Mouse (Mus musculus) heart, embryonic 16.5 days (tissue): ENCODE measurements around the gene Dpysl5. TPM values are rescaled to one million over a fixed set of nuclear protein-coding genes. Genes with fewer than 3 reads are reported as not detected.
A peak's percentile ranks its signal among the peaks of the same experiment; 100 is the strongest.

ENCODE experiments used
- ATAC-seq: fragments of 200-750 bp; cut with Nextera tagmentation; replicated peaks from 2 replicates; pipeline ENCODE4 v1.8.0; 2017; ENCODE audit warnings: moderate number of reproducible peaks; ENCODE audit not compliant: insufficient read depth, low FRiP score; ENCODE audit errors: extremely low read depth
- H3K27ac ChIP-seq: fragments of 300-500 bp; sonication (generic); 2 replicates; pipeline ENCODE4 v1.5.1; 2014; ENCODE audit warnings: mild to moderate bottlenecking, low read length, control low read depth, moderate library complexity
- H3K27me3 ChIP-seq: fragments of 300-500 bp; sonication (generic); 2 replicates; pipeline ENCODE4 v1.6.1; 2014; ENCODE audit warnings: low read length, mixed read lengths; ENCODE audit not compliant: control insufficient read depth, insufficient read depth
- H3K36me3 ChIP-seq: fragments of 300-500 bp; sonication (generic); 2 replicates; pipeline ENCODE4 v1.6.1; 2014; ENCODE audit not compliant: control insufficient read depth, insufficient read depth
- H3K4me1 ChIP-seq: fragments of 300-500 bp; sonication (generic); 2 replicates; pipeline ENCODE4 v1.6.1; 2014; ENCODE audit warnings: low read length, mixed read lengths; ENCODE audit not compliant: control insufficient read depth, insufficient read depth
- H3K4me2 ChIP-seq: fragments of 300-500 bp; sonication (generic); 2 replicates; pipeline ENCODE4 v1.6.1; 2014; ENCODE audit warnings: low read depth, mild to moderate bottlenecking, control low read depth, low read length
- H3K4me3 ChIP-seq: fragments of 300-500 bp; sonication (generic); 2 replicates; pipeline ENCODE4 v1.5.1; 2014; ENCODE audit warnings: mild to moderate bottlenecking, control low read depth, low read length
- H3K9ac ChIP-seq: fragments of 300-500 bp; sonication (generic); 2 replicates; pipeline ENCODE4 v1.6.1; 2014; ENCODE audit warnings: low read length, control low read depth
- H3K9me3 ChIP-seq: fragments of 300-500 bp; sonication (generic); replicated peaks from 2 replicates; pipeline ENCODE4 v1.6.1; 2016; ENCODE audit warnings: low read length; ENCODE audit not compliant: control insufficient read depth
- WGBS: fragments of 180-500 bp; shearing (Covaris S2); extraction: QIAGEN DNeasy Blood & Tissue Kit; methylation state at CpG from one replicate; pipeline ENCODE4 v1.1.7; 2014; 5-methylcytosine and 5-hydroxymethylcytosine counted together
- polyA plus RNA-seq: library from polyadenylated mRNA; unstranded; fragments of >200 nt; fragmentation: Nextera tagmentation; extraction: Ambion mirVana; gene quantifications from 2 replicates; pipeline ENCODE4 v1.2.1, GENCODE M21; 2015

Gene Dpysl5
- polyA plus RNA-seq, 1 experiment from 2014 or later: 2.2 TPM

GRCm38 (mm10) chr5:30822689-30823088, 111.3 kb downstream of the Dpysl5 start:
- Histone ChIP-seq H3K9me3 (peaks cover 3% of the 10 kb centered on the region; the same call in 1 of the 2 replicates), H3K4me2 (no peak overlapping the region), H3K4me3 (no peak overlapping the region), H3K27me3 (no peaks in the 10 kb centered on the region), H3K9ac (no peak overlapping the region), H3K4me1 (peaks cover 4% of the 10 kb centered on the region), H3K27ac (no peak overlapping the region), H3K36me3 (no peaks in the 10 kb centered on the region)
- 73% methylated on average over 5 of the region's 5 CpGs for WGBS
- ATAC-seq: no peak

GRCm38 (mm10) chr5:30823091-30823490, 111.7 kb downstream of the Dpysl5 start:
- H3K9ac ChIP-seq: no peak overlapping the region
- no peaks in the 10 kb centered on the region for H3K36me3 ChIP-seq
- H3K27me3 ChIP-seq: no peaks in the 10 kb centered on the region
- peaks cover 4% of the 10 kb centered on the region for H3K4me1 ChIP-seq
- peaks cover 3% of the 10 kb centered on the region; the same call in 1 of the 2 replicates for H3K9me3 ChIP-seq
- no peak for ATAC-seq
- 72% methylated on average over 3 of the region's 3 CpGs for WGBS
- H3K27ac ChIP-seq: no peak overlapping the region
- H3K4me2 ChIP-seq: no peak overlapping the region
- no peak overlapping the region for H3K4me3 ChIP-seq

GRCm38 (mm10) chr5:30824124-30824988, 113.0 kb downstream of the Dpysl5 start:
- peaks cover 4% of the 10 kb centered on the region for H3K4me1 ChIP-seq
- no peak overlapping the region for H3K4me3 ChIP-seq
- H3K27ac ChIP-seq: no peak overlapping the region
- no peak overlapping the region for H3K4me2 ChIP-seq
- no peaks in the 10 kb centered on the region for H3K27me3 ChIP-seq
- no peaks in the 10 kb centered on the region for H3K36me3 ChIP-seq
- no peak for ATAC-seq
- no peak overlapping the region for H3K9ac ChIP-seq
- peaks cover 3% of the 10 kb centered on the region; the same call in 1 of the 2 replicates for H3K9me3 ChIP-seq
- 91% methylated on average over 11 of the region's 11 CpGs for WGBS

- Histone ChIP-seq H3K36me3 (no peaks in the 10 kb centered on the region), H3K4me1 (peaks cover 4% of the 10 kb centered on the region), H3K9me3 (peaks cover 3% of the 10 kb centered on the region; the same call in 1 of the 2 replicates), H3K9ac (no peak overlapping the region), H3K4me2 (no peak overlapping the region), H3K27ac (no peak overlapping the region), H3K4me3 (no peak overlapping the region), H3K27me3 (no peaks in the 10 kb centered on the region)
- ATAC-seq: 0 out of 2 replicates have a peak, but pooled peaks have one; percentile 28
- 52% methylated on average over 10 of the region's 10 CpGs for WGBS
Observed at GRCm38 (mm10) chr5:30825166-30825565, 113.8 kb downstream of the Dpysl5 start.

GRCm38 (mm10) chr5:30825821-30826220, 114.5 kb downstream of the Dpysl5 start:
- H3K36me3 ChIP-seq: no peaks in the 10 kb centered on the region
- no peak overlapping the region for H3K27ac ChIP-seq
- whole genome bisulfite sequencing: 67% methylated on average over 6 of the region's 6 CpGs
- peaks cover 3% of the 10 kb centered on the region; the same call in 1 of the 2 replicates for H3K9me3 ChIP-seq
- no peak overlapping the region for H3K4me2 ChIP-seq
- no peaks in the 10 kb centered on the region for H3K27me3 ChIP-seq
- no peak for ATAC-seq
- H3K4me1 ChIP-seq: peaks cover 4% of the 10 kb centered on the region
- H3K9ac ChIP-seq: no peak overlapping the region
- H3K4me3 ChIP-seq: no peak overlapping the region

- no peaks in the 10 kb centered on the region for H3K36me3 ChIP-seq
- ATAC-seq: no peak
- H3K4me1 ChIP-seq: no peaks in the 10 kb centered on the region
- H3K27me3 ChIP-seq: no peaks in the 10 kb centered on the region
- no peak overlapping the region for H3K4me2 ChIP-seq
- H3K9me3 ChIP-seq: no peaks in the 10 kb centered on the region; the same call in 1 of the 2 replicates
- 85% methylated on average over 3 of the region's 3 CpGs for WGBS
- no peak overlapping the region for H3K27ac ChIP-seq
- H3K9ac ChIP-seq: no peak overlapping the region
- H3K4me3 ChIP-seq: no peak overlapping the region
Observed at GRCm38 (mm10) chr5:30833416-30833815, 122.1 kb downstream of the Dpysl5 start.

- Histone ChIP-seq H3K4me2 (no peak overlapping the region), H3K27me3 (no peaks in the 10 kb centered on the region), H3K9ac (no peak overlapping the region), H3K4me1 (no peaks in the 10 kb centered on the region), H3K9me3 (no peaks in the 10 kb centered on the region; the same call in 1 of the 2 replicates), H3K4me3 (no peak overlapping the region), H3K27ac (no peak overlapping the region), H3K36me3 (no peaks in the 10 kb centered on the region)
- ATAC-seq: no peak
- WGBS: 76% methylated on average over 2 of the region's 2 CpGs
Observed at GRCm38 (mm10) chr5:30839731-30840130, 128.4 kb downstream of the Dpysl5 start.

- no peak overlapping the region for H3K4me3 ChIP-seq
- no peaks in the 10 kb centered on the region for H3K4me1 ChIP-seq
- H3K36me3 ChIP-seq: no peaks in the 10 kb centered on the region
- H3K4me2 ChIP-seq: no peak overlapping the region
- no peaks in the 10 kb centered on the region; the same call in 1 of the 2 replicates for H3K9me3 ChIP-seq
- no peak for ATAC-seq
- no peak overlapping the region for H3K27ac ChIP-seq
- 42% methylated on average over 3 of the region's 3 CpGs for WGBS
- H3K27me3 ChIP-seq: no peaks in the 10 kb centered on the region
- H3K9ac ChIP-seq: no peak overlapping the region
Observed at GRCm38 (mm10) chr5:30841896-30842295, 130.5 kb downstream of the Dpysl5 start.
